In genomic region chr5:145230641-145231040, GRCm38 (mm10) we compare ENCODE assay signal across 8 mouse cellular contexts. TPM values are rescaled to one million over a fixed set of nuclear protein-coding genes. Genes with fewer than 3 reads are reported as not detected.
A peak's percentile ranks its signal among the peaks of the same experiment; 100 is the strongest.
DNase-seq lines count a peak whose midpoint lies in the region; ATAC-seq and TF ChIP-seq lines count a peak whose summit lies in the region.

No protein-coding gene starts in this region.

- no peak for TF ChIP-seq EP300 in lung, postnatal 0 days (IDR thresholded peaks at IDR 0.05)

- no peaks in the 10 kb centered on the region for H3K4me1 ChIP-seq in lung, postnatal 0 days (ENCODE audit: insufficient read depth, low read depth, low read length)
- H3K4me1 ChIP-seq in hindbrain, embryonic 11.5 days (replicated peaks; ENCODE audit: control insufficient read depth, insufficient read depth, low read length) = no peaks in the 10 kb centered on the region
- H3K4me1 ChIP-seq in limb, embryonic 15.5 days = peaks cover 16% of the 10 kb centered on the region
- H3K4me1 ChIP-seq in stomach, embryonic 16.5 days (ENCODE audit: control insufficient read depth, insufficient read depth, low read length) = peaks cover 6% of the 10 kb centered on the region; the same call in 1 of the 2 replicates

- DNase-seq in lung, postnatal 0 days (ENCODE audit: low spot score) = no peak
- no peak for DNase-seq in lung, adult 18-20 months
- no peak for DNase-seq in hindbrain, embryonic 11.5 days (ENCODE audit: low spot score)
- no peak for DNase-seq in embryo, embryonic 11 days
- DNase-seq in left cerebral cortex, adult 18-20 months (ENCODE audit: low spot score in 2 of 2) = no peak
- DNase-seq in frontal cortex, postnatal 36 days (ENCODE audit: low spot score in 2 of 2) = no peak

- no peak for TF ChIP-seq CTCF in lung, postnatal 0 days (IDR thresholded peaks at IDR 0.05)

- no peaks in the 10 kb centered on the region for H3K27me3 ChIP-seq in lung, postnatal 0 days (replicated peaks; ENCODE audit: insufficient read depth, low read length)
- H3K27me3 ChIP-seq in hindbrain, embryonic 11.5 days (ENCODE audit: control insufficient read depth, insufficient read depth, low read length) = no peaks in the 10 kb centered on the region
- no peaks in the 10 kb centered on the region for H3K27me3 ChIP-seq in limb, embryonic 15.5 days
- H3K27me3 ChIP-seq in stomach, embryonic 16.5 days (ENCODE audit: control insufficient read depth, insufficient read depth, low read length) = no peaks in the 10 kb centered on the region

- peak overlapping the region; percentile 98 for H3K27ac ChIP-seq in lung, postnatal 0 days (ENCODE audit: low read length)
- H3K27ac ChIP-seq in hindbrain, embryonic 11.5 days (ENCODE audit: low read depth, low read length) = no peak overlapping the region
- no peak overlapping the region for H3K27ac ChIP-seq in limb, embryonic 15.5 days
- H3K27ac ChIP-seq in stomach, embryonic 16.5 days (ENCODE audit: low read length) = peak overlapping the region; percentile 87

- no peak overlapping the region; the same call in 1 of the 2 replicates for H3K4me2 ChIP-seq in lung, postnatal 0 days (replicated peaks; ENCODE audit: low read depth, low read length)
- peak overlapping the region; percentile 68 for H3K4me2 ChIP-seq in hindbrain, embryonic 11.5 days (replicated peaks; ENCODE audit: low read depth, low read length)
- H3K4me2 ChIP-seq in limb, embryonic 15.5 days = peak overlapping the region; percentile 67
- peak overlapping the region; percentile 85 for H3K4me2 ChIP-seq in stomach, embryonic 16.5 days (ENCODE audit: low read depth, low read length)

- H3K9me3 ChIP-seq in lung, postnatal 0 days (ENCODE audit: low read length) = no peaks in the 10 kb centered on the region
- no peaks in the 10 kb centered on the region for H3K9me3 ChIP-seq in hindbrain, embryonic 11.5 days (ENCODE audit: control insufficient read depth, low read length)
- H3K9me3 ChIP-seq in limb, embryonic 15.5 days = no peaks in the 10 kb centered on the region
- no peaks in the 10 kb centered on the region for H3K9me3 ChIP-seq in stomach, embryonic 16.5 days (replicated peaks; ENCODE audit: control insufficient read depth, low read length)

- H3K4me3 ChIP-seq in lung, postnatal 0 days (ENCODE audit: low read depth, low read length) = no peak overlapping the region
- no peak overlapping the region; the same call in 1 of the 2 replicates for H3K4me3 ChIP-seq in hindbrain, embryonic 11.5 days (ENCODE audit: low read depth, low read length)
- peak overlapping the region; percentile 72 for H3K4me3 ChIP-seq in limb, embryonic 15.5 days
- H3K4me3 ChIP-seq in stomach, embryonic 16.5 days (replicated peaks; ENCODE audit: low read length) = peak overlapping the region; percentile 97; the same call in 1 of the 2 replicates

- no peak for ATAC-seq in lung, postnatal 0 days
- ATAC-seq in hindbrain, embryonic 11.5 days (ENCODE audit: low FRiP score) = no peak
- ATAC-seq in limb, embryonic 15.5 days (ENCODE audit: insufficient number of reproducible peaks, low FRiP score, low TSS enrichment, low read depth) = no peak
- no peak for ATAC-seq in stomach, embryonic 16.5 days (ENCODE audit: insufficient read depth, low FRiP score)

- 86% methylated on average over 4 of the region's 4 CpGs for WGBS in lung, postnatal 0 days
- WGBS in hindbrain, embryonic 11.5 days = 87% methylated on average over 4 of the region's 4 CpGs
- 74% methylated on average over 4 of the region's 4 CpGs for WGBS in limb, embryonic 15.5 days
- WGBS in stomach, embryonic 16.5 days = 85% methylated on average over 4 of the region's 4 CpGs

- peaks cover 7% of the 10 kb centered on the region; the same call in 1 of the 2 replicates for H3K36me3 ChIP-seq in lung, postnatal 0 days (ENCODE audit: insufficient read depth, low read length)
- H3K36me3 ChIP-seq in hindbrain, embryonic 11.5 days (ENCODE audit: control insufficient read depth, insufficient read depth, low read length) = no peaks in the 10 kb centered on the region; the same call in 1 of the 2 replicates
- H3K36me3 ChIP-seq in limb, embryonic 15.5 days = peaks cover 25% of the 10 kb centered on the region
- H3K36me3 ChIP-seq in stomach, embryonic 16.5 days (ENCODE audit: control insufficient read depth, insufficient read depth, low read length) = peaks cover 17% of the 10 kb centered on the region

- H3K9ac ChIP-seq in lung, postnatal 0 days (replicated peaks; ENCODE audit: low read depth) = peak overlapping the region; percentile 98; the same call in 1 of the 2 replicates
- no peak overlapping the region for H3K9ac ChIP-seq in hindbrain, embryonic 11.5 days (ENCODE audit: low read depth, low read length)
- H3K9ac ChIP-seq in limb, embryonic 15.5 days = no peak overlapping the region
- H3K9ac ChIP-seq in stomach, embryonic 16.5 days (ENCODE audit: low read length) = no peak overlapping the region

RNA-seq across cellular contexts. Expression of gene Zfp655, which starts 0.9 kb away (rescaled TPM):
- polyA plus RNA-seq in lung, postnatal 0 days (2015; fragmentation: Nextera tagmentation; extraction: Ambion mirVana) = 27.6 and 32.1 TPM in 2 replicates
- polyA plus RNA-seq in hindbrain, embryonic 11.5 days (2014; fragmentation: Nextera tagmentation; extraction: Ambion mirVana) = 45.9 and 47.6 TPM in 2 replicates
- polyA plus RNA-seq in limb, embryonic 15.5 days (2015; fragmentation: Nextera tagmentation; extraction: Ambion mirVana) = 32.3 and 33.2 TPM in 2 replicates
- polyA plus RNA-seq in stomach, embryonic 16.5 days (2015; fragmentation: Nextera tagmentation; extraction: Ambion mirVana) = 33.8 and 34.2 TPM in 2 replicates
- 10 to 100 TPM; 30.0 to 33.0 TPM for total RNA-seq in left cerebral cortex, adult 18-20 months (2021)

RNA-seq across cellular contexts. Expression of gene Zkscan5, which starts 26.3 kb away (rescaled TPM):
- polyA plus RNA-seq in lung, postnatal 0 days (2015; fragmentation: Nextera tagmentation; extraction: Ambion mirVana) = 7.5 and 8.1 TPM in 2 replicates
- polyA plus RNA-seq in hindbrain, embryonic 11.5 days (2014; fragmentation: Nextera tagmentation; extraction: Ambion mirVana) = 15.4 and 18.5 TPM in 2 replicates
- 13.3 and 13.6 TPM in 2 replicates for polyA plus RNA-seq in limb, embryonic 15.5 days (2015; fragmentation: Nextera tagmentation; extraction: Ambion mirVana)
- polyA plus RNA-seq in stomach, embryonic 16.5 days (2015; fragmentation: Nextera tagmentation; extraction: Ambion mirVana) = 11.1 and 11.3 TPM in 2 replicates
- 1 to 10 TPM; 9.4 to 9.5 TPM for total RNA-seq in left cerebral cortex, adult 18-20 months (2021)

RNA-seq across cellular contexts. Expression of gene Zkscan14, which starts 29.0 kb away (rescaled TPM):
- polyA plus RNA-seq in lung, postnatal 0 days (2015; fragmentation: Nextera tagmentation; extraction: Ambion mirVana) = 13.0 and 13.9 TPM in 2 replicates
- 8.8 and 9.0 TPM in 2 replicates for polyA plus RNA-seq in hindbrain, embryonic 11.5 days (2014; fragmentation: Nextera tagmentation; extraction: Ambion mirVana)
- 11.1 and 11.7 TPM in 2 replicates for polyA plus RNA-seq in limb, embryonic 15.5 days (2015; fragmentation: Nextera tagmentation; extraction: Ambion mirVana)
- 8.5 and 9.3 TPM in 2 replicates for polyA plus RNA-seq in stomach, embryonic 16.5 days (2015; fragmentation: Nextera tagmentation; extraction: Ambion mirVana)
- 10 to 100 TPM; 11.8 to 15.8 TPM for total RNA-seq in left cerebral cortex, adult 18-20 months (2021)

RNA-seq across cellular contexts. Expression of gene Atp5j2, which starts 38.8 kb away (rescaled TPM):
- 374 and 396 TPM in 2 replicates for polyA plus RNA-seq in lung, postnatal 0 days (2015; fragmentation: Nextera tagmentation; extraction: Ambion mirVana)
- polyA plus RNA-seq in hindbrain, embryonic 11.5 days (2014; fragmentation: Nextera tagmentation; extraction: Ambion mirVana) = 486 and 490 TPM in 2 replicates
- 590 and 623 TPM in 2 replicates for polyA plus RNA-seq in limb, embryonic 15.5 days (2015; fragmentation: Nextera tagmentation; extraction: Ambion mirVana)
- 705 and 758 TPM in 2 replicates for polyA plus RNA-seq in stomach, embryonic 16.5 days (2015; fragmentation: Nextera tagmentation; extraction: Ambion mirVana)
- total RNA-seq in left cerebral cortex, adult 18-20 months (2021) = 100 to 1,000 TPM; 223 to 245 TPM

RNA-seq across cellular contexts. Expression of gene Zscan25, which starts 49.7 kb away (rescaled TPM):
- polyA plus RNA-seq in lung, postnatal 0 days (2015; fragmentation: Nextera tagmentation; extraction: Ambion mirVana) = 0.51 and 0.54 TPM in 2 replicates
- polyA plus RNA-seq in hindbrain, embryonic 11.5 days (2014; fragmentation: Nextera tagmentation; extraction: Ambion mirVana) = 0.53 and 1.3 TPM in 2 replicates
- polyA plus RNA-seq in limb, embryonic 15.5 days (2015; fragmentation: Nextera tagmentation; extraction: Ambion mirVana) = 0.25 and 0.92 TPM in 2 replicates
- polyA plus RNA-seq in stomach, embryonic 16.5 days (2015; fragmentation: Nextera tagmentation; extraction: Ambion mirVana) = 0.21 and 0.36 TPM in 2 replicates
- total RNA-seq in left cerebral cortex, adult 18-20 months (2021) = 10 to 100 TPM; 19.6 to 22.9 TPM

Comparison
In these comparisons a context has a peak if more than half of its experiments do, and no peak if none do; other contexts are left out.
1. H3K27ac ChIP-seq: peak in lung, postnatal 0 days (single experiment) and stomach, embryonic 16.5 days (single experiment); none in hindbrain, embryonic 11.5 days (single experiment) and limb, embryonic 15.5 days (single experiment).
2. H3K4me3 ChIP-seq: peak in limb, embryonic 15.5 days (single experiment) and stomach, embryonic 16.5 days (single experiment); none in lung, postnatal 0 days (single experiment) and hindbrain, embryonic 11.5 days (single experiment).